In genomic region chr19:41646947-41647631, GRCm38 (mm10) we compare ENCODE assay signal across 7 mouse cellular contexts.
DNase-seq lines count a peak whose midpoint lies in the region; ATAC-seq and TF ChIP-seq lines count a peak whose summit lies in the region.

No protein-coding gene starts in this region.

- peak overlapping the region; percentile 47 for H3K4me2 ChIP-seq in heart, embryonic 15.5 days

- peaks cover 57% of the 10 kb centered on the region for H3K27me3 ChIP-seq in forebrain, embryonic 10.5 days (ENCODE audit: poor library complexity, severe bottlenecking)
- peaks cover 36% of the 10 kb centered on the region for H3K27me3 ChIP-seq in heart, embryonic 15.5 days

- ATAC-seq in heart, embryonic 15.5 days (replicated peaks; ENCODE audit: insufficient number of reproducible peaks, insufficient read depth, low FRiP score, low read depth): no peak

- no peak overlapping the region for H3K27ac ChIP-seq in forebrain, embryonic 10.5 days
- H3K27ac ChIP-seq in heart, embryonic 15.5 days: no peak overlapping the region

- peaks cover 26% of the 10 kb centered on the region for H3K4me1 ChIP-seq in forebrain, embryonic 10.5 days
- peaks cover 7% of the 10 kb centered on the region for H3K4me1 ChIP-seq in heart, embryonic 15.5 days (replicated peaks)

- no peak overlapping the region for H3K9ac ChIP-seq in heart, embryonic 15.5 days

- TF ChIP-seq CTCF in brain, embryonic 14.5 days (IDR thresholded peaks at IDR 0.05; ENCODE audit: borderline replicate concordance, extremely low read depth, insufficient read depth, insufficient read length): peak; percentile 85

- TF ChIP-seq POLR2A in brain, embryonic 14.5 days (IDR thresholded peaks at IDR 0.05; ENCODE audit: borderline replicate concordance, extremely low read depth, insufficient read depth, insufficient read length, poor library complexity, severe bottlenecking): no peak

- no peak overlapping the region for H3K4me3 ChIP-seq in forebrain, embryonic 10.5 days
- peak overlapping the region; percentile 10; the same call in 1 of the 2 replicates for H3K4me3 ChIP-seq in heart, embryonic 15.5 days

- H3K9me3 ChIP-seq in forebrain, embryonic 10.5 days: no peaks in the 10 kb centered on the region
- no peaks in the 10 kb centered on the region for H3K9me3 ChIP-seq in heart, embryonic 15.5 days (replicated peaks)

- DNase-seq in MEL-GATA-1-ER (ENCODE audit: extremely low read depth, low read depth): peak; percentile 90
- DNase-seq in brain, embryonic 14.5 days (ENCODE audit: low read depth): peak; percentile 85
- DNase-seq in forebrain, embryonic 10.5 days (ENCODE audit: extremely low spot score, low spot score): peak; percentile 72
- DNase-seq in layer of hippocampus, postnatal 25 days (ENCODE audit: extremely low spot score in 1 of 2, low spot score in 1 of 2): peak; percentile 75 to 81
- peak; percentile 83 for DNase-seq in mesoderm, embryonic 11.5 days (ENCODE audit: low read depth, low spot score)
- DNase-seq in spleen, adult 12 weeks (ENCODE audit: low spot score): peak; percentile 49

- WGBS in forebrain, embryonic 10.5 days: 51% methylated on average over 16 of the region's 16 CpGs
- WGBS in heart, embryonic 15.5 days: 29% methylated on average over 16 of the region's 16 CpGs

- no peaks in the 10 kb centered on the region for H3K36me3 ChIP-seq in forebrain, embryonic 10.5 days (replicated peaks)
- H3K36me3 ChIP-seq in heart, embryonic 15.5 days: no peaks in the 10 kb centered on the region
